Mouse (Mus musculus) megakaryocyte, embryonic 14.5 days (primary cell): Measurements from ENCODE around the gene Tnrc18.

Experiments
- FLI1 ChIP-seq: IDR thresholded peaks from 2 replicates; pipeline ENCODE4 v1.6.1; 2012; ENCODE audit warnings: low read length, inconsistent platforms, mixed read lengths
- GATA1 ChIP-seq: IDR thresholded peaks from 3 replicates; pipeline ENCODE4 v1.6.1; 2012; ENCODE audit warnings: mixed read lengths, low read length, inconsistent platforms, borderline replicate concordance

GRCm38 (mm10) chr5:142701651-142702510, 115.6 kb downstream of the Tnrc18 start:
- TF ChIP-seq GATA1 (no peak), FLI1 (no peak)
